Mouse (Mus musculus): Measurements from ENCODE around the gene Cisd2.

- TF ChIP-seq CTCF (IDR thresholded peaks at IDR 0.05; ENCODE audit: low read depth) (no peak), EP300 (IDR thresholded peaks at IDR 0.05; ENCODE audit: low read depth) (no peak)
Measured at GRCm38 (mm10) chr3:135444930-135445329, 21.2 kb upstream of the Cisd2 start.

Measured in liver, postnatal 0 days (tissue).